Mouse (Mus musculus) forebrain, embryonic 15.5 days (tissue): Measurements from ENCODE around the gene Ficd. TPM values are rescaled to one million over a fixed set of nuclear protein-coding genes. Genes with fewer than 3 reads are reported as not detected.
"Not testable (repeated sequence)": the region's sequence is repeated elsewhere in the genome, so short reads cannot be mapped to it uniquely, and the experiment has no call there.

Source experiments
- ATAC-seq: fragments of 200-750 bp; cut with Nextera tagmentation; replicated peaks from 2 replicates; pipeline ENCODE4 v1.8.0; 2017; ENCODE audit warnings: mild to moderate bottlenecking, moderate TSS enrichment, moderate library complexity
- H3K27ac ChIP-seq: fragments of 300-500 bp; sonication (generic); replicated peaks from 2 replicates; pipeline ENCODE4 v1.5.1; 2015; ENCODE audit warnings: mild to moderate bottlenecking, inconsistent platforms
- H3K27me3 ChIP-seq: fragments of 300-500 bp; sonication (generic); 2 replicates; pipeline ENCODE4 v1.6.1; 2015; ENCODE audit warnings: inconsistent platforms
- H3K36me3 ChIP-seq: fragments of 300-500 bp; sonication (generic); 2 replicates; pipeline ENCODE4 v1.6.1; 2015; ENCODE audit warnings: mild to moderate bottlenecking, inconsistent platforms
- H3K4me1 ChIP-seq: fragments of 300-500 bp; sonication (generic); 2 replicates; pipeline ENCODE4 v1.6.1; 2015; ENCODE audit warnings: inconsistent platforms
- H3K4me2 ChIP-seq: fragments of 300-500 bp; sonication (generic); replicated peaks from 2 replicates; pipeline ENCODE4 v1.6.1; 2015; ENCODE audit warnings: mild to moderate bottlenecking, inconsistent platforms
- H3K4me3 ChIP-seq: fragments of 300-500 bp; sonication (generic); 2 replicates; pipeline ENCODE4 v1.5.1; 2015; ENCODE audit warnings: mild to moderate bottlenecking, inconsistent platforms
- H3K9ac ChIP-seq: fragments of 300-500 bp; sonication (generic); replicated peaks from 2 replicates; pipeline ENCODE4 v1.6.1; 2015; ENCODE audit warnings: mild to moderate bottlenecking, inconsistent platforms
- H3K9me3 ChIP-seq: fragments of 300-500 bp; sonication (generic); 2 replicates; pipeline ENCODE4 v1.6.1; 2016; ENCODE audit warnings: inconsistent platforms
- WGBS: fragments of 180-500 bp; shearing (Covaris S2); methylation state at CpG from one replicate; pipeline ENCODE4 v1.1.7; 2015; ENCODE audit warnings: mixed read lengths; 5-methylcytosine and 5-hydroxymethylcytosine counted together
- polyA plus RNA-seq: library from polyadenylated mRNA; unstranded; fragments of >200 nt; fragmentation: Nextera tagmentation; extraction: Ambion mirVana; gene quantifications from 2 replicates; pipeline ENCODE4 v1.2.1, GENCODE M21; 2015

Ficd gene
- polyA plus RNA-seq, 1 experiment from 2014 or later = 9.0 TPM

GRCm38 (mm10) chr5:113765641-113766526 lies 30.3 kb downstream of the Ficd start:
- no peak overlapping the region for H3K4me3 ChIP-seq
- no peak overlapping the region for H3K4me2 ChIP-seq
- H3K36me3 ChIP-seq = peaks cover 33% of the 10 kb centered on the region
- no peak overlapping the region for H3K9ac ChIP-seq
- 92% methylated on average over 13 of the region's 13 CpGs for WGBS
- ATAC-seq = no peak
- no peaks in the 10 kb centered on the region for H3K27me3 ChIP-seq
- H3K4me1 ChIP-seq = peaks cover 21% of the 10 kb centered on the region
- no peaks in the 10 kb centered on the region for H3K9me3 ChIP-seq
- H3K27ac ChIP-seq = no peak overlapping the region

- no peak overlapping the region for H3K27ac ChIP-seq
- H3K4me1 ChIP-seq = peaks cover 31% of the 10 kb centered on the region
- H3K36me3 ChIP-seq = peaks cover 7% of the 10 kb centered on the region; the same call in 1 of the 2 replicates
- H3K4me2 ChIP-seq = no peak overlapping the region
- ATAC-seq = no peak
- no peak overlapping the region for H3K9ac ChIP-seq
- no peaks in the 10 kb centered on the region for H3K27me3 ChIP-seq
- H3K9me3 ChIP-seq = no peaks in the 10 kb centered on the region
- H3K4me3 ChIP-seq = no peak overlapping the region
- WGBS = 94% methylated on average over 8 of the region's 8 CpGs
Observed at GRCm38 (mm10) chr5:113768806-113769205, 33.2 kb downstream of the Ficd start.

- ATAC-seq = peak; percentile 79
Observed at GRCm38 (mm10) chr5:113771213-113772162, 35.9 kb downstream of the Ficd start.

GRCm38 (mm10) chr5:113772450-113772895 lies 36.9 kb downstream of the Ficd start, which contains the start of the genes Sart3 and Iscu:
Gene Sart3 (minus strand): TSS chr5:113772510.
Gene Iscu (plus strand): TSS chr5:113772748.
- Histone ChIP-seq H3K9me3 (no peaks in the 10 kb centered on the region), H3K27ac (peak within 1 kb of the TSS; percentile 99), H3K27me3 (no peaks in the 10 kb centered on the region), H3K36me3 (peaks cover 34% of the 10 kb centered on the region), H3K9ac (peak within 1 kb of the TSS; percentile 91), H3K4me3 (peak within 1 kb of the TSS; percentile 84), H3K4me2 (peak within 1 kb of the TSS; percentile 97), H3K4me1 (peaks cover 33% of the 10 kb centered on the region)
- ATAC-seq = peak; percentile 90
- 0% methylated on average over 49 of the region's 49 CpGs for WGBS

More at GRCm38 (mm10) chr5:113771213-113772162, 35.9 kb downstream of the Ficd start:
- Histone ChIP-seq H3K4me2 (peak overlapping the region; percentile 97), H3K27ac (peak overlapping the region; percentile 99), H3K4me1 (peaks cover 33% of the 10 kb centered on the region), H3K9ac (peak overlapping the region; percentile 91), H3K36me3 (peaks cover 28% of the 10 kb centered on the region), H3K9me3 (no peaks in the 10 kb centered on the region), H3K4me3 (peak overlapping the region; percentile 84), H3K27me3 (no peaks in the 10 kb centered on the region)
- WGBS = under 1% methylated on average over 95 of the region's 97 CpGs

- peak overlapping the region; percentile 91 for H3K9ac ChIP-seq
- peak overlapping the region; percentile 99 for H3K27ac ChIP-seq
- no peaks in the 10 kb centered on the region for H3K27me3 ChIP-seq
- 2% methylated on average over 38 of the region's 38 CpGs for WGBS
- peaks cover 35% of the 10 kb centered on the region for H3K36me3 ChIP-seq
- no peak; the same call in 1 of the 2 replicates for ATAC-seq
- peak overlapping the region; percentile 84 for H3K4me3 ChIP-seq
- H3K9me3 ChIP-seq = no peaks in the 10 kb centered on the region
- peaks cover 33% of the 10 kb centered on the region for H3K4me1 ChIP-seq
- H3K4me2 ChIP-seq = peak overlapping the region; percentile 97
Observed at GRCm38 (mm10) chr5:113772905-113773519, 37.4 kb downstream of the Ficd start.

- H3K9ac ChIP-seq = 0 out of 2 replicates have a peak overlapping the region, but pooled peaks have one; percentile 91
- 1% methylated on average over 7 of the region's 7 CpGs for WGBS
- H3K4me3 ChIP-seq = peak overlapping the region; percentile 84
- no peaks in the 10 kb centered on the region for H3K27me3 ChIP-seq
- no peak overlapping the region for H3K27ac ChIP-seq
- peaks cover 33% of the 10 kb centered on the region for H3K4me1 ChIP-seq
- H3K36me3 ChIP-seq = peaks cover 38% of the 10 kb centered on the region
- ATAC-seq = no peak
- H3K9me3 ChIP-seq = no peaks in the 10 kb centered on the region
- peak overlapping the region; percentile 97 for H3K4me2 ChIP-seq
Observed at GRCm38 (mm10) chr5:113773664-113774063, 38.1 kb downstream of the Ficd start.

- WGBS = 92% methylated on average over 10 of the region's 10 CpGs
- Histone ChIP-seq H3K9ac (no peak overlapping the region), H3K36me3 (peaks cover 39% of the 10 kb centered on the region), H3K4me2 (no peak overlapping the region), H3K4me3 (no peak overlapping the region), H3K27me3 (no peaks in the 10 kb centered on the region), H3K9me3 (no peaks in the 10 kb centered on the region), H3K27ac (no peak overlapping the region), H3K4me1 (peaks cover 13% of the 10 kb centered on the region)
- ATAC-seq = no peak
Observed at GRCm38 (mm10) chr5:113775585-113775984, 40.0 kb downstream of the Ficd start.

- Histone ChIP-seq H3K4me2 (no peak overlapping the region), H3K4me3 (no peak overlapping the region), H3K9ac (no peak overlapping the region), H3K27me3 (no peaks in the 10 kb centered on the region), H3K4me1 (peaks cover 12% of the 10 kb centered on the region), H3K27ac (no peak overlapping the region), H3K36me3 (peaks cover 39% of the 10 kb centered on the region), H3K9me3 (no peaks in the 10 kb centered on the region)
- ATAC-seq = no peak
- WGBS = 93% methylated on average over 15 of the region's 15 CpGs
Observed at GRCm38 (mm10) chr5:113776128-113776895, 40.7 kb downstream of the Ficd start.

GRCm38 (mm10) chr5:113776896-113777226 lies 41.3 kb downstream of the Ficd start:
- 92% methylated on average over 8 of the region's 8 CpGs for WGBS
- Histone ChIP-seq H3K4me2 (no peak overlapping the region), H3K4me3 (no peak overlapping the region), H3K9ac (no peak overlapping the region), H3K9me3 (no peaks in the 10 kb centered on the region), H3K4me1 (peaks cover 12% of the 10 kb centered on the region), H3K27ac (no peak overlapping the region), H3K27me3 (no peaks in the 10 kb centered on the region), H3K36me3 (peaks cover 39% of the 10 kb centered on the region)
- ATAC-seq = no peak

- 93% methylated on average over 8 of the region's 8 CpGs for WGBS
- not testable (repeated sequence) for H3K4me2 ChIP-seq, H3K27me3 ChIP-seq, H3K9me3 ChIP-seq, H3K27ac ChIP-seq, H3K4me3 ChIP-seq, H3K9ac ChIP-seq, ATAC-seq
- Histone ChIP-seq H3K4me1 (peaks cover 12% of the 10 kb centered on the region), H3K36me3 (peaks cover 39% of the 10 kb centered on the region)
Observed at GRCm38 (mm10) chr5:113777728-113778127, 42.1 kb downstream of the Ficd start.

GRCm38 (mm10) chr5:113779569-113779968 lies 44.0 kb downstream of the Ficd start:
- Histone ChIP-seq H3K27me3 (peaks cover 10% of the 10 kb centered on the region; the same call in 1 of the 2 replicates), H3K27ac (no peak overlapping the region), H3K9me3 (no peaks in the 10 kb centered on the region), H3K36me3 (peaks cover 35% of the 10 kb centered on the region), H3K9ac (no peak overlapping the region), H3K4me2 (no peak overlapping the region), H3K4me3 (no peak overlapping the region), H3K4me1 (no peaks in the 10 kb centered on the region)
- 83% methylated on average over 5 of the region's 5 CpGs for WGBS
- ATAC-seq = no peak
